Mouse (Mus musculus): ENCODE data around the gene Zfp3.

The Zfp3 gene

GRCm38 (mm10) chr11:70763936-70764808, at the start of gene Zfp3:
TSS of gene Zfp3 (plus strand) at chr11:70764209.
- peak; percentile 73 for DNase-seq (ENCODE audit: low read depth, low spot score)

DNA sequence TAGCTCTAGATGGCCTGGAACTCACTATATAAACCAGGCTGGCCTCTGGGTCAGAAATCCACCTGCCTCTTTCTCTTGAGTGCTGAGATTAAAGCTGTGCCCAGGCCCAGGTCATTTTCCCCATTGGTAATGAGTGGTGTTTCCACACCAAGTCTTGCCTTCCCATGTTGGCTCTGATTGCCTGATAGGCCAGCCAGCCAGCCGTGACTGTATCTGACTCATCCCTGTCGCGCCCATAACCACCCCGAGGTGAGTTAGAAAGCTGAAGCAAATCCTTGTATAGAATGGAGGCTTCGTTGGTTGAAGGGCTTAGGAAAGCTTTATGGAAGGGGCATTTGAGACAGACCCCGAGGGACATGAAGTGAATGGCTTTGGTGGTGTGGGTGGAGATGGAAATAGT, 48.2 kb upstream of the Zfp3 start:
- no peak for DNase-seq (ENCODE audit: low read depth, low spot score)

GRCm38 (mm10) chr11:70718481-70718880, 45.5 kb upstream of the Zfp3 start:
- no peak for DNase-seq (ENCODE audit: low read depth, low spot score)

DNA sequence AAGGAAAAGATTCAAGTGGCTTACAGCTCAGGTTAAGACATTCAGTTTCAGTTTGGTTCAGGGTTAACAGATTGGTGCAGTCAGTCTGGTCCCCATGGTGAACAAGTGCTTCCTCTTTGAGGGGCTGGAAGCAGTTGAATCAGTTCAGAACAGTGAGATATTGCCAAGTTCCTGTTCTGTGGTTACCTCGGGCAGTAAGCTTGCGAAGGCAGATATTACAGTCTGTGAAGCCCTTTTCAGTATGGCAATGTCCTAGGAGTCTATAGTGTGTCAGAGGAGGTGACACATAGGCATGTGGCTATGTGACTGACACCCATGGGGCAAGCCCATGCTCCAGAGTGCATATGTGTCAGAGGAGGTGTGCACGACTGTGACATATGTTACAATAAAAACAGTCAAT, 43.4 kb upstream of the Zfp3 start:
- DNase-seq (ENCODE audit: low read depth, low spot score): no peak

- DNase-seq (ENCODE audit: low read depth, low spot score): no peak
These were observed 42.9 kb upstream of the Zfp3 start for GRCm38 (mm10) chr11:70721072-70721471.

DNA sequence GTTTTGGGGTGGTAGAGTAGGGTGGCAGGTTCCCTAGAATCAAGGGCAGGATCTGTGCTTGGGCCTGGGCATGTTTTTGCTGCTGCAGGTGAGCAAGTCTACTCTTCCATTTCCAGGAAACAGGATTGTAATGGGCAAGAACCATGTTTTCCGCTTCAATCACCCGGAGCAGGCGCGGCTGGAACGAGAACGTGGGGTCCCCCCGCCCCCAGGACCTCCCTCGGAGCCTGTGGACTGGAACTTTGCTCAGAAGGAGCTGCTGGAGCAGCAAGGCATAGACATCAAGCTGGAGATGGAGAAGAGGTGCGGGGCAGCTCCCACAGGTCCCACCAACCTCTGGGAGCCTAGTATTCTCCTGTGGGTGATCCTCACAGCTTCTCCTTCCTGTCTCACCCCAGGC, 39.3 kb upstream of the Zfp3 start:
- no peak for DNase-seq (ENCODE audit: low read depth, low spot score)

DNA sequence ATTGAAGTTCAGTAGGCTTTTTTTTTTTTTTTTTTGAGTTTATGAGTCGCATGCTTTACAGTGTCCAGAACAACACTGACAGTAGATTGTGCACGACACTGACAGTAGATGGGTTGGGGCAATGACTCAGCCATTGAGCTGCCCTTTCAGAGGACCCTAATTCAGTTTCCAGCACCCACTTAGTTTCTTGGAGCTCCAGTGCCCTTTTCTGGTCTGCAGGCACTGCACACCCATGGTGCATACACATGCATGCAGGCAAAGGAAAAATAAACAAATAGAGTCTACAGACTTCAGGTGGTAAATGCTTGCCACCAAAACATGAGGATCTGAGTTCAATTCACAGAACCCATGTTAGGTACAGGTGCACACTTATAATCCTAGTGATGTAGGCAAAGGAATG, 37.4 kb upstream of the Zfp3 start:
- no peak for DNase-seq (ENCODE audit: low read depth, low spot score)

DNA sequence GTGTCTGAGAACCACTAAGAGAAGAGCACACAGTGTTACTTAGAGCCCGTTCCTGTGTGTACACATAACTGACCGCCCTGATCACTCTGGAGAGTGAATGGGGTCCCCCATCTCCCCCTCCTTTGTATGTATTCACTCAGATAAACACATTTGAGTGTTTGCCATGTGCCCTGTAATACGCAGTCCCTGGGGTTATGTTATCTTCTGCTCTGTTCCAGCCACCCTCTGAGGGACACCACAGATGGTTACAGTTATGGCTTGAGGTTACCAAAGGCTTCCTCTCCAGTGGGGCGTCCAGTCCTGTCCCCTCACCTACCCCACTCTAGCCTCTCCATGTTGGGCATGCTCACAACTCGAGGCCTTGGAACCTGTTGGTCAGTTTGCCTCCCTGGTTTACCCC, 36.6 kb upstream of the Zfp3 start:
- no peak for DNase-seq (ENCODE audit: low read depth, low spot score)

DNA sequence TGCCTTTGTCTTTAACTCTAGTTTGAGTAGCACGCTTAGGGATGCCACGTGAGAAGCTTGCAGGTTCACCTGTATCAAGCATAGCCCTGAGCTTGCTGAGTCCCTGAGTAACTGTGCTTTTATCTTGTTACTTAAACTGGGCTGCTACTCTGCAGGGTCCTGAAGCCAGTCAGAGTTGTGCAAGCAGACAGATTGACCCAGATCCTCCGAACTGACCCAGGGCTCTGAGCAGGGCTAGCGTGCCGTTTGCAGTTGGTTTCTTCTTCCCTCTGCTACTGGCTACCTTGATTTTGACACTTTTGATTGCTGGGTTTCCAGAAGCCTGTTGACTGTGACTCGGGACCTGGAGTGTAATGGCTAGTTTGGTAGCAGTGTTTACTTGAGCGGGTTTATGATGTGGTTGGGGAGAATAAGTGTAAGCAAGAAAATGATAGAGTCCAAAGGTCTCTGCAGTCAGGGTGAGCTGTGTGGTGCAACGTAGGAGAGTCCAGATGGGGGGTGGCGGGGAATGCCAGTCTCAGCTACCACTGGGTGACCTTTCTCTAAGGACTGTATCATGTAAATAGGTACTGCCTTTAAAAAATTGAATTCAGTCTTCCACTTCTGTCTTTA, 33.5 kb upstream of the Zfp3 start:
- no peak for DNase-seq (ENCODE audit: low read depth, low spot score)

GRCm38 (mm10) chr11:70731178-70731577, 32.8 kb upstream of the Zfp3 start:
- no peak for DNase-seq (ENCODE audit: low read depth, low spot score)

DNA sequence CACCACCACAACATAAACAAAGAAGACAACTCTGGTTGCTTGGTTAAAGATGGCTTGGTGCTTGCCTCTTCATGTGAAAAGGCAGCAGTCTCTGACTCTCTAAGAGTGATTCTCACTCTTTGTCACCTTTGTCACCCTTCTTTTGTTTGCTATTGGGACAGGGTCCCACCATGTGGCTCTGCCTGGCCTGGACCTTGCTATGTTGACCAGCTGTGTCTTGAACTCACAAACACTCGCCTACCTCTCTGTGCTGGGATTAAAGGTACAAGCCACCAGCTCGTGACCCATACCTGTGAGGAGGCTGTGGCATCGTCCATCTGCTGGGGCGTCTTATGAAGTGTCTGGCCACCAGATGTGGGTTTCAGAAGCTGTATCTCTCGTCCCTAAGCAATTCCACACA, 30.8 kb upstream of the Zfp3 start:
- no peak for DNase-seq (ENCODE audit: low read depth, low spot score)

DNA sequence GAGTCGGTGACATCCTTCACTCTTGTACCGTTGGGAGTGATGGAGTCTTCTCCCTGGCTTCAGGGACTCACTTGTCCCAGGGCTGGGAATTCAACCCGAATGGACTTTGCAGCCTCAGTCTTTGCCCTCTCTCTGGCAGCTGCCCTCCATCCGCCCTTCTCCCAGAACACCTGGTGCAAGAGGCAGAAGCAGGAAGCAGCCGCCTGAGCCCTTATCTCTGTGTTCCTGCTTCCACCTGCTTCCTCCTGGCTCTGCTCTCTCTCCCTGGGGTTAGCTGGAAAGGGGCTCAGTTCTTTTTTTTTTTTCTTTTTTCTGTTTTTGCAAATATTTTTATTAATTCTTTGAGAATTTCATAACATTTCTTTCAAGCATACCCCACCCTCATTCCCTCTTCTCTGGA, 26.3 kb upstream of the Zfp3 start:
- DNase-seq (ENCODE audit: low read depth, low spot score): no peak

DNA sequence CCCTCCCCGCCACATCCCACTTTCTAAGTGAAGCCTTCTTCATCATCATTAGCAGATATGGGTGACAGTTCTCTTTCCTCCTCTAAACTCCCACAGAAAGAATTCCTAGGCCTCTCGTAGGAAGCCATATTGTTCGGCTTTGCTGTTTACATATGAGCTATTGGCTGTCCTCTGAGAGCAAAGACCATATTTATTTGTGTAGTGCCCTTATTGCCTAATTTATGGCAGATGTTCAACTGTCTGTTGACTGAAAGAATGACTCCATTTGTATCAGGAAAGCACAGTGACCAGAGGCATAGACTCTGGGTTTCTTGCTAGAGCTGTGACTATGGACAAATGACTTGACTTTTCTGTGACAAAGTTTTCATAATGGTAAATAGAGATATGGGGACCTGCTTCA, 22.4 kb upstream of the Zfp3 start:
- no peak for DNase-seq (ENCODE audit: low read depth, low spot score)

GRCm38 (mm10) chr11:70742117-70742516, 21.9 kb upstream of the Zfp3 start:
- no peak for DNase-seq (ENCODE audit: low read depth, low spot score)

GRCm38 (mm10) chr11:70742581-70743459, 21.2 kb upstream of the Zfp3 start:
- no peak for DNase-seq (ENCODE audit: low read depth, low spot score)

DNA sequence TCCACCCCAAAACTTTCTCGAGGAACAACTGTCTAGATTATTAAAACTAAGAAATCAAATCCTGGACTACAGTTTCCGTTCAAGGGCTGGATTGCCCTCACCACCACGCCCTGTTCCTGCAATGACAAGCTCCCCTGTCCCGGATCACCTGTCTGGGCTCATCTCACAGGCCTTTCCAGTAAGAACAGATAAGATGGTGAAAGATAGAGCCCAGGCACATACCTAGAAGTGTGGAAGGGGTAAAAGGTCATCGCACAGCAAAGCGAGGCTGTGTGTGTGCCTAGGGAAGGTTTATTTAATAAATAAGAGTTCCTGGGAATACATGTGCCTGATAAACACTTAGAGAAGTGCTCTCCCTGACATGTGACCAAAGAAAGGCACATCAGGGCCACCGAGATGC, 18.4 kb upstream of the Zfp3 start:
- no peak for DNase-seq (ENCODE audit: low read depth, low spot score)

DNA sequence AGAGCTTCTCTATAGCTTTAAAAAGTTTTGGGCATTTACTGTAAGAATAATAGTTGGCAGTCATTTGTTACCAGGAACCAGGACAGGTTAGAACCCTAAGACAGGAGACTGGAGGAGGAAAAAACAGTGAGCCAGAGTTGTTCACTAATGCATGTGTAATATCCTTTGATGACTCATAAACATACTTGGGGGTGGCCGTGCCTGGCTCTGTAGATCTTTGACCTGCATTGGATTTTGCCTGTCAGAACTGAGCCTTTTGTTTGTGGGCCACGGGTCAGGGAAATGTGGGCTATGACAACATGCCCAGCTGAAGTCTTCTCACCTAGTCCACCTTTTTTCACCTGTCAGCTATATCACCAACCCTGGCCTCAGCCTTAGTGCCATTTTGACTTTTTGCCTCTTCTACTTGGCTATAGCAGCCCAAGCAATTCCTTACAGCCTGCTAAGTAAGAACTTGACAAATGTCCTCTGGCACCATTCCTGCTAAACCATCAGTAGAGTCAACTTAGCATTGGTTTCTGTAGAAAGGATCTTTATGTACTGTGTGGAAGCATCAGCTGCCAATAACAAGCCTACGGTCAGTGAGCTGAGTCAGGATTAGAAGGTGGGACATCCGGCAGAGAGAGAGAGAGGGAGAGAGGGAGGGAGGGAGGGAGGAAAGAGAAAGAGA, 16.0 kb upstream of the Zfp3 start:
- no peak for DNase-seq (ENCODE audit: low read depth, low spot score)

DNA sequence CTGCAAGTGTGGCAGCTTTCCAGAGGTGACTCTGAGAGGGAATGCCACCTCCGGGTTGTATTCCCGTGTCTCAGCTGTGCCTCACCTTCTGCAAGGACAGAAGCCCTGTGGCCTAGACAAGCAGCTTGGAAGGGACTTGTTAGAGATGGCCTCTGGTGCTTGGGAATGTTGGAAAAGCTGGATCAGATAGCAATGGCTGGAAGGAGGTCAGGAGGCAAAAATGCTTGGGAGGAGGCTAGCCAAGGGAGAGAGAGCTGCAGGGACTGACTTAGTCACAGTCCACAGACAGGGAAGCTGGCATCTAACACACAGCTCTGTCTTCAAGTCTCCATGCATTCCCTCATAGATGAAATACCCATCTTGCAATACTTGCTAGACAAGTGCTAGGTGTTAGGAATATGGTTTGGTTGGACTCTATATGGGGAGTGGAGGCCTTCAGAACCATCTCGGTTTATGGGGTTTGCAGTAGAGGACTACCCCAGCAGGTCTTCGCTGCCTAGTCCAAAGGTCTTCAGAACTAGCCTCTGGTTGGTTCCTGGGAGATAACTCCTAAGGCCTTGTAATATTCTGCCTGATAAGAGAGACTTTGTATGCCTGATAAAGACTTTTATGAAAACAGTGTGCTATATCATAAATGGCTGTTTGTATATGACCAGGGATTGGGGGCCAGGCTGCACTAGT, 11.5 kb upstream of the Zfp3 start:
- no peak for DNase-seq (ENCODE audit: low read depth, low spot score)

DNA sequence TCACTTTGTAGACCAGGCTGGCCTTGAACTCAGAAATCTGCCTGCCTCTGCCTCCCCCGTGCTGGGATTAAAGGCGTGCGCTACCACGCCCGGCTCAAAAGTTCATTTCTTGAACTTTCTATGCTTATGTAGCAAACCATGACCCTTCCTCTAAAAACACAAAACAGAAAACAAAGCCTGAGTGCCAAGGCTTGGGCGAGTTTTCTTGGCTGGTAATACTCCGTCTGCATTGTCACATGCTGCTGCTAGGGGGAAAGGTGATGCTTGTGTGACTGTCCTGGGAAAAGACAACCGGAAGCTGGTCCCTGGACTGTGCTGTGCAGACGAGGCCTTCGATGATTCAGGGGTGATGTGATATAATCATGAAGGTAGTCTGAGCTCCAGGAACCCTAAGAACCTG, 10.9 kb upstream of the Zfp3 start:
- DNase-seq (ENCODE audit: low read depth, low spot score): no peak

- DNase-seq (ENCODE audit: low read depth, low spot score): no peak
These were observed 9.5 kb upstream of the Zfp3 start for GRCm38 (mm10) chr11:70754476-70754875.

DNA sequence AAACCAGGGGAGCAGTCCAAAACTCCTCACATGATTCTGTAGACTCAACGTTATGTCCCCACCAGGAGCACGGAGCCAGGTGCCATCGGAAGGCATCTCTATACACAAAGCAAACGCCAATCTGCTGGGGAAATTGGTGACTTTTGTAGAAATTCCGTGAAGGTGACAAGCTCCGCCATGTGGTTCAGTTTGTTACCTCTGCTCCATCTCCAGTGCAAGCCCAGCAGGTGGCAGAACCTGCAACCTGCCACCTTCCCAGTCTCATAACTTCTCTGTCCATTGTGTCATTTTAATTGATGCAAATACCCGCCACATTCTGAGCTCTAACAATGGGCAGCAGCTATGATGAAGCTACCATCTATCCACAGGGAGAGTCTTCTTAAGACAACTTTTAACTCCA, 9.1 kb upstream of the Zfp3 start:
- DNase-seq (ENCODE audit: low read depth, low spot score): no peak

Measured in skeletal muscle tissue, adult 2 months (tissue).